Mouse (Mus musculus) T-helper 2 cell (primary cell): Measurements from ENCODE around the gene Arid3b.

Source experiments
- in situ Hi-C: fragments of 300-600 bp; cut with MboI, MseI; formaldehyde crosslinking; loops from one replicate; pipeline ENCODE4 v1.15.1; 2025; ENCODE audit warnings: high pct_unique_total_duplicates

The Arid3b gene

DNA sequence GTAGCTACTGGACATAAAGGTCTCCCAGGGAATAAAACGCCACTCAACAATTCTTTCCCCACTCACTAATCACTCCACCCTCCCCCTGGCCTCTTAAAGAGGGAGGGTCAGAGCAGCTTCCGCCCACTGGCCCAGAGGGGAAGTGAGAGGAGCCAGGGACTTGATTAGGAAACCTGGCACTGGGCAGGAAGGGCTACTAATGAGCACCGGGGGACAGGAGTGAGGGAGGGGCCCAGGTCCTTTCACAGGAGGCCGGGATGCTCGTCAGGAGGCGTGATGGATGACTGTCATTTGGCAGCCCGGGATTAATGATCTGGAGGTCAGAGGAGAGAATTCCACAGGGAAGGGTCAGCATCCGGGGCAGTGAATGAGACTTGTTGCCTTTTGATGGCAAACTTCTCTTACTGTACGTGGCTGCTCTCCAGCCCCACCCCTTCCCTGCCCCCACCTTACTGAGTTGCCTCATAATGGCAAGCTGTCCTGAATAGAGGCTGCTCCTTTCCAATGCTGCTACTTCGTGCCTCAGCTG, 37.8 kb downstream of the Arid3b start:
- in situ Hi-C loops, result no loop called here

DNA sequence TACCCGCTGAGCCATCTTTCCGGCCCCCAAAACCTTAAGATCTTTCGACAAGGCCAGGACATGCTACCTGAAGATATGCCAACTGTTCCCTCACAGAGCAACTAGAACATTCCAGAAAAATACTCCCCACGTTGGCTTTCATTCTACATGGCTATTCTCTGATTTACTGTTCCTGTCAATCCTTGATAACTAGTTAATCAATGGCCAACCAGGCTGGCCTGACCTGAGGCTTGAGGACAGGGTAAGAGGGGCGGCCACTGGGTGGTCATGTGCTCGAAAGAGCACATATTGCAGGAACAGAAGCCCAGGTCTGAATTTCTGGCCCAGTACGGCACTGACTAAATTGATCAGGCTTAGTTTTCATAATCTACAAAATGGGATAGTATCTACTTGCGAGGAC, 39.1 kb downstream of the Arid3b start:
- in situ Hi-C loops, result no loop called here

DNA sequence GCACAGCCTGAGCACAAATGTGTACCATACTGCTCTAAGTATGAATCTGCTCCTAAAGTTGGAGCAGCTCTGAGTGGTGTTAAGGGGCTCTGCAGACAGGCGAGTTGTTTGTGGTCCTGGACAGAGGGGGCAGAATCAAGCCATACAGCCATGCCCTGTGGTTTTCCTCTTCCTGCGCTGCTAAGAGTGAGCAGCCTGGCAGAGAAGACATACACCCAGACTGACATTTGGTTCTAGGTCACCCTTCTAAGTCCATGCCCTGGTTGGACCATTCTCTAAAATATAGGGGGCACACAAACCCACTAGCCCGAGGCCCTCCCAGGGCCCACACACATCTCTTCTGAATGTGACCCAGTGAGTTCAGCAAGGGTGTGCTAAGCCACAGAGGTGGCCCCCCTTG, 46.9 kb downstream of the Arid3b start:
- in situ Hi-C loops, result no loop called here

DNA sequence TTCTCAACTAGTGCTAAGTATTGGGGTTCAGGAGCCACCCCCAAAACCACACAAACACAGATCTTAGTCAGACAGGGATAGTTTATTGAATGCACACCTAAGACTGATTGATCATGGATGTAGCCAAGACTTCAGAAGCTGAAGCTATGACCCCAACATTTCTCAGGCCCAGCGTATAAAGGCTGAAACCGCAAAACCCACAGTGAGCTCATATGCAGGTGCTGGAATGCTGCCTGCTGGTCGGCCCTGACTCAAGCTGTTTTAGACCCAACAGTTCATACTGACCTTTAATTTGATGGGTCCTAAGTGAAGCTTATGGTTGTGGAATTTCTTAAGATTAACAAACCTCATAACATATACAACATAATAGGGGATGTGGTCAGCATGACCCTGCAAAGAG, 53.9 kb downstream of the Arid3b start:
- in situ Hi-C loops, result no loop called here

DNA sequence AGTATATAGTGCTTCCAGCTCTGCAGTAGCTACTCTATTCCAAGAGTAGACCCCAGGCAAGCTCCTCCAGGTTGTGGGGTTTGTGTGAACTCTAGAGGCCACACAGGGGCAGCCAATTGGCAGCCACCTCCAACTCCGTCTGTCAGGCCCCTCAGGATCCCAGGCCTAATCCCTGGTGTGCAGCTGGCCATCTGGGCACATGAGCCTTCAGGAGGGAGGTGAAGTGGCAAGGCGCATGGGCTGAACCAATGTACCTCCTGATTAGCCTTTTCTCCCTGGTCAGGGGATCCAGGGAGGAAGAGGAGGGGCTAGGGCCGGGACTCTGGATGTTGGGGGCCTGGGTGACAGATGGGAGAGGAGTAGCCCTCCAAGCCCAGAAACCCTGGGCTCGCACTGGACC, 60.9 kb downstream of the Arid3b start:
- in situ Hi-C loops, result no loop called here

DNA sequence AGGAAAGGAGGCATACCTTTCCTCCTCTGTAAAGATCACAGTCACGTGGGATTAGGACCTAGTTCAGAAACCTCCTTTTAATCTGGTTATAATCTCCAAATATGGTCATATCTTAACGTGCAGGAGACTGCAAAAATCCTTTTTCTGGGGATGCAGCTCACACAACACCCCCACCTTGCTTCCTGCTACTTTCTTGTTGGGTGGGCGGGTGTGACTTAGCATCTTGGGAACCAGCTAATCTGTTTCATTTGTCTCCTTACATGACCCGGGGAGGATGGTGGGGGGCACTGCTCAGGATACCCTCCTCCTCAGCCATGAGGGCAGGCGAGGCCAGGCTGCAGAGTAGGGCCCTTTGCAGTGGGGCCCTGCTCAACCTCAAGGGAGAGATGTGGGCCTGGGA, 61.6 kb downstream of the Arid3b start:
- in situ Hi-C loops, result no loop called here

DNA sequence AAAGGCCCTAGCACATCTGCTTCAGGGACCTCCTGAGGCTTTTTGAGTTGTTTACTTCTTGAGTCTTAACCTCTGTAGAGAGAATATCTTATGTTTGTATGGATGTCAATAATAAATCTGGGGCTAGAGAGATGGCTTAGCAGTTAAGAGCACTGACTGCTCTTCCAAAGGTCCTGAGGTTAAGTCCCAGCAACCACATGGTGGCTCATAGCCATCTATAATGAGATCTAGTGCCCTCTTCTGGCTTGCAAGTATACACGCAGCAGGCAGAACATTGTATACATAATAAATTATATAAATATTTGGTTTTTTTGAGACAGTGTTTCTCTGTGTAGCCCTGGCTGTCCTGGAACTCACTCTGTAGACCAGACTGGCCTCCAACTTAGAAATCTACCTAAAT, 62.4 kb downstream of the Arid3b start:
- in situ Hi-C loops, result no loop called here

DNA sequence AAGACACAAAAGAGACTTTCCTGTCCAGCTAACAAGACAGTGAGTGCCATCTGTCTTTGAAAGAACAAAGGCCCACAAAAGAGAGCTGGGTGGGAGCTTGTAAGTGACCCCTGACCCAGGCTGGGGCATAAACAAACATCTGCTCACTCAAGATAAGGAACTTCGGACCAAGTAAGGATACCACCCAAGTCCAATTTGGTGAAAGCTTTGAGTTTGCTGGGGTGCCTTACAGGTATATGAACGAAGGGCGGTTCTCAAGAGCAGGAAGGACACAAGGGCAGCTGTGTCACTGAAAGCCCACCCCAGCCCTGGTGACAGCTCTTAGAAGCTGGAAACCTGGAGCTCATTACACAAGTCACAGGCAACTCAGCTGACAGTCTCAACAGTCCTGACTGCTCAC, 62.8 kb downstream of the Arid3b start:
- in situ Hi-C loops, result no loop called here

DNA sequence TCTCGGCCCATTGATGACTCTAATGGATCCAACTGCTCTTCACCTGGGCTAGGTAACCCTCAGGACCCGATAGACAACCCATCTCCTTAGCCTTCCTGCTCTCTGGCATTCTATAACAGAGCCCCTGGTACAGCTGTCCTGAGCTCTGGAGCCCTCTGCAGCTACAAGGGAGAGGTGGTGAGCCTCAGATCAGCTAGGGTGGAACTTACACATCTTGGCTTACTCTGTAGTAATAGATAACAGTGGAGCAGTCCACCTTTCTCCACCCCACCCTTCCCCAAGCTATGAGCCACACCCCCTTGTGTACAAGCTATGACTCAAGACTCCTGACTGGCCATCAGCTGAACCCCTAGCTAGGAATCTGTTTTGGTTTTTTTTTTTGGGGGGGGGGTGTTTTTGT, 65.8 kb downstream of the Arid3b start:
- in situ Hi-C loops, result no loop called here

DNA sequence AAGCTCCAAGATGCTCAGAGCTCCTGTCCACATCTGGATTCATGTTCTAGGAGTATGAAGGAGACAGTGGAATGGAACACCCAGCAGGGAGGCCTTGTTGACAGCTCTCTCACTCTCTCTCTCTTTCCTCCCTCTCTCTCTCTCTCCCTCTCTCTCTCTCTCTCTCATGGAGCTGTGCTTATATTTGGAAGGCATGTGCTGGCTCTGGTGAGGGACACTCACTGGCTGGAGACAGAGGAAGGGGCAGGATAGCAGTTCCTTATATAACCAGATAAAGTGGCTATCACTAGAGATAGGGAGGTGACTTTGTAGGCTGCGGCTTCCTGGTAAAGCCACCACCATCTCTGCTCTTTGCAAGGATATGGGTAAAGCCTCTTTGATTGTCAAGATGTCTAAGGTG, 66.4 kb downstream of the Arid3b start:
- in situ Hi-C loops, result no loop called here

DNA sequence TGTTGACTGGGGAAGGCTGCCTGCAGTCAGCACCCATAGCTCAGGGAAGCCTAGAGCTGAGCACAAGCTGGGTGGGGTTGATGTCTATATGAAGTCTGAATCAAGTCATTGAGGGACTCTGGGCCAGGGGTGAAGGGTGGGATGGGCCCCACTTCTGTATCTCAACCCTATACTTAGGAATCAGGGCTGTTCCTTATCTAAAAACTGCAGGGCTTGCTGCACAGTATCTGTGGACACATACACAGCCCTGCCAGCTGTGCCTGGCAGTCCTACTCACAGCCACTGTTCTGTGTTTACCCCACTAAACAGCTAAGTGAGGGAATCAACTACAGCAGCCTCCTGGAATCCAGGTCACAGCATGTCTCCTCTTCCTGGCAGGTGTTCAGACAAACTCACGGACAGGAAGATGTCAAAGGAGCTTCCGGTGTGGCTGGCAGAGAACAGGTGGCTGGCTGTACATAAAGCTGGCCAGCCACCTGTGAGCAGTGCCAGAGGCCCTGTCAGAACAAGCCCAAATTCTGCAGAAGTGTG, 67.0 kb downstream of the Arid3b start:
- in situ Hi-C loops, result loop anchor here (10.0 kb wide), 1 partner anchor 835 kb away; the partner anchor contains the start of gene Imp3

DNA sequence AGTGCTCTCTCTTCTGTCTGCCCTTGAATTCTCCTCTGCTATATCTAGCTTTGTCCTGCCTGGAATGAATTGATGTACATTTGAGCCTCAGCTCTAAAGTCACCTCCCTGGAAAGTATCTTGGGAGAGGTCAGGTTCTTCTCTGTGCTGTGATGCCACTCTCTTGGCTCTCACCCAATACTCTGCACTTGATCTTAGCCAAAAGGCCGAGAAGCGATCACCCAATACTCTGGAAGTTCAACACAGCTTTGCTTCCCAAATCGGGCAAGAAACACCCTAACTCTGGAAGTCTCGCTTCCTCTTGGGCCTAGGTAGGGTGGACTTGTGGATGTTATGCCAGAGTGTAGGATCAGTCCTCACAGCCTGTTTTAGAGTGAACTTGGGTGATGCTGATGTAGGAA, 69.4 kb downstream of the Arid3b start:
- in situ Hi-C loops, result loop anchor here (10.0 kb wide), 1 partner anchor 832 kb away; the partner anchor contains the start of gene Imp3

DNA sequence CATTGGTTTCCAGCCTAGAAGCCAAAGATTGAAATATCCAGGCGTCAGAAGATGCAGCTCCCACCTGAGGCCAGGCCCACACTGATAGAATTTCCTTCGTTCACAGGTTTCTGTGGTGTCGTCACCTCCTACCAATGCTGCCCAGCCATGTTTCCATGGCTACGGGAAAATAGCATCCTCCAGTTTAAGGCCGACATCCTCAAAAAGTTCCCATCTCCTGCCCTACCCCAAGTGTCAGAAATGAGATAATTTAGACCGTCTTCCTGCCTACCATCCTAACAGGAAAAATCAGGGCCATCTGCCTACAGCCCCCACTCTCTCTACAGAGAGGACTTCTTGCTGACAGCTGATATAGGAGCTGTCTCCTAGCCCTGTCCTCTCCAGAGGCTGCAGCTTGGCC, 70.2 kb downstream of the Arid3b start:
- in situ Hi-C loops, result loop anchor here (10.0 kb wide), 1 partner anchor 832 kb away; the partner anchor contains the start of gene Imp3

DNA sequence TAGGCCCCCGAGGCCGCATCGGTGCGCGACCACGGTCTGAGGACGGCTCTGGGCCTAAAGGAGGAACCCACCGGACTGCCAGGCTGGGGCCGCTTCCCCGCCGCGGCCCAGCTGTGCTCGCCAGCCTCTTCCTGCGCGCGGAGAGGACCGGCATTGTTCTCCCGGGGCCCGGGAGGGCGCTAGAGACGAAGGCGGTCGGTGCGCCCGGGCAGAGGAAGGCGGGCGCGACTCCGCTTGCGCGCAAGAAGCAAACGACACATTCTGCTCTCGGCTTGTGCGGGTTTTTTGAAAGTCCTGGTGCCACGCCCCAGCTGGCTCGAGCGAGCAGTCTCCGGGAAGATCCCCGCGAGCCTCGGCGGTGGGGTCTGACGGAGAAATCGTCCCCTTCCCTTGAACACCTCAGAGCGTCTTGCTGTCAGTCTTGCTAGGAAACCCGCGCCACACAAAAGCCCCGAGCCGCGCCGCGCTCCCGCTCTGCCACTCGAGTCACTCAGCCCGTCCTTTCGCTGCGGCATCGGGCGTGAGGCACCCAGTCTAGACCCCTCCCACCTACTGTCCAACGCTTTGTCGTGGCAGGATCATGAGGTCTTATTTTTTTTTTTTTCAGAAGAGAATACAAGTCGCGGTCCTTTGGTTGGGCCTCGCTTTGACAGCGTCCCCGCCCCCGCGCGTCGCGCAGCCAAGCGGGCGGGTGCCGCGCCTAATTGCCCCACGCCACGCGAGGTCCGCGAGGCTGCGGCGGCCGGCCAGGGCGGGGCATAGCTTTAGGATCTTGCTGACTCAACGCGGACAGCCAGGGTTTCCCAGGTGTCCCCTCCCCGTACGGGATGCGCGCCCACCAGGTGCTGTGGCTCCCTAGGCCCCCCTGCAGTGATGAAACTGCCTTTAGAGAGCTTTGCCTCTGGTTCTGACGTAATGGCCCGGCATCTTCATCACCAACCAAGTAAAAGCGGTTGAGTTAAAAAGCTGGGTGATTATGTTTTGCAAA, 70.9 kb downstream of the Arid3b start, which contains the start of gene Clk3:
TSS of gene Clk3 (minus strand) at position 497 of the 988 bp plus-strand sequence.
- in situ Hi-C loops, result loop anchor here (10.0 kb wide), 1 partner anchor 831 kb away; the partner anchor contains the start of gene Imp3

DNA sequence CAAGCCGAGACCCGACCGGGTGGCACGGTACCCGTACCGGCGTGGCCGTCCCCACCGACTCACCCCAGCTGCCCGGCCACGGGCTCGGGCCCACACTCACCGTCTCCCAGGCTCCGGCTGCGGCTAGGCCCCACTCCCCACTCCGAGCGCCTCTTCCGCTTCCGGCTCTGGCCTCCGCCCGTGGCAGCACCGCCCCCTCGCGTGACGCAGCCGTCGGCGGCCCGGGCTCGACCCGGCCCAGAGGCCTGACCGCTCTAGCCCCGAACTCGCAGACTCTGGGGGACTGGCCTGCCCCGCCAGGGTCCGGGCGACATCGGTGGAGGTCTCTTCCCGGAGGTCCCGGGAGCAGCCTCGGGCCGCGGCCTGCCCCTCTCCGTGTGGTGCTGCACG, 71.6 kb downstream of the Arid3b start:
- in situ Hi-C loops, result loop anchor here (10.0 kb wide), 1 partner anchor 830 kb away; the partner anchor contains the start of gene Imp3

DNA sequence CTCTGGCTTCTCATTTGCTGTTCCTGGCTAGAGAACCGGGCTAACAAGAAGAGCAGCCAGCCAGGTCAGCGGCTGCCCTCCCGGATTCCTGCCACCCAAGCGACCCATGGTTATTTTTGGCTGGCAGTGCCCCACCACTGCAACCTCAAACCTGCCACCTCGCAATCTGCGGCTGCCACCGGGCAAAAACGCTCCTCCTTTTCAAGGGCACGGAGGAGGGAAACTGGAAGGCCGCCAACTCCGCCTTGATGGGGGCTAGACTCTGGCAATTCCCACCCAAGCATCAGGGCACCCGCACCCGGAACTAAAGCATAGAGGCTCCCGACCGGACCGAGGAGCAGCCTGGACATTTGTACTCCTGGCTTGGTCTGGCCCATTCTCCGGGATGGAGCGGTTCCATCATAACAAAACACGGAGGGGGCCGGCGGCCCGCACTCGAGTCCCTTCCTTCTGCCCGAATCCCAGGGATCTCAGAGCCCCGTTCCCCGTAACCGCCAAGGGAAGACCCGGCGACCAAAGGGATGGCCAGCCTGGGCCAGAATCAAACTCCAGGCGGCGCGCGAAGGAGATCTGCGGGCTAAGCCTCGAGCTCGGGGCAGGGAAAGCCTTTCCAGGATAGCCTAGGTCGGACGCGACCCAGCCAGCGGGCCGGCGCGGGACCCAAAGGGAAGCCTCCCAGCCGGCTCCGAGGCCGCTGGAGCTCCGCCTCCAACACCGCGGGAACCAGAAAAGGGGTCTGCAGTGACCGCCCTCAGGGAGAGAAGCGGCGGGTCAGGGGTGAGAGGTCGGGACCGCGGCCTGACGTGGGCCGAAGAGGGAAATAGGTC, 72.2 kb downstream of the Arid3b start:
- in situ Hi-C loops, result loop anchor here (10.0 kb wide), 1 partner anchor 830 kb away; the partner anchor contains the start of gene Imp3

DNA sequence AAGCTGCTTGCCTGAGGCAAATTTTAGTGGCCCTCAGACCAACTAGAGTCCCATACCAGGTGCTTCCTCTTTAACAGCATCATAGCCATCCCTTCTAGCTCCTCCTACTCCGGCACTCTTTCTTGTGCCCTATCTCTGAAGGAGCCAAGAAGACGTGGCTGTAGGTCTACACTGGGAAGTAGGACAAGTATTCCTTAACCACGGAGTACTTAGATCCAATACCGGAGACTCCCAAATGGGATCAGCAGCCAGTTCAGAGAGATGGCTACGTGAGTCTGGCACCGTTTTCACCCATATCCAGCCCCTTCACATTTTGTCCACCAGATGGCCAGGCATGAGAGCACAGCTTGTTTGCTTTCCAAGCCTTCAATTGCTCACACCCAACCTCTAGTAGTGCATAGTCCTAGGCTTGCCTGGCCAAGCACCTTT, 74.0 kb downstream of the Arid3b start:
- in situ Hi-C loops, result loop anchor here (10.0 kb wide), 1 partner anchor 828 kb away; the partner anchor contains the start of gene Imp3

DNA sequence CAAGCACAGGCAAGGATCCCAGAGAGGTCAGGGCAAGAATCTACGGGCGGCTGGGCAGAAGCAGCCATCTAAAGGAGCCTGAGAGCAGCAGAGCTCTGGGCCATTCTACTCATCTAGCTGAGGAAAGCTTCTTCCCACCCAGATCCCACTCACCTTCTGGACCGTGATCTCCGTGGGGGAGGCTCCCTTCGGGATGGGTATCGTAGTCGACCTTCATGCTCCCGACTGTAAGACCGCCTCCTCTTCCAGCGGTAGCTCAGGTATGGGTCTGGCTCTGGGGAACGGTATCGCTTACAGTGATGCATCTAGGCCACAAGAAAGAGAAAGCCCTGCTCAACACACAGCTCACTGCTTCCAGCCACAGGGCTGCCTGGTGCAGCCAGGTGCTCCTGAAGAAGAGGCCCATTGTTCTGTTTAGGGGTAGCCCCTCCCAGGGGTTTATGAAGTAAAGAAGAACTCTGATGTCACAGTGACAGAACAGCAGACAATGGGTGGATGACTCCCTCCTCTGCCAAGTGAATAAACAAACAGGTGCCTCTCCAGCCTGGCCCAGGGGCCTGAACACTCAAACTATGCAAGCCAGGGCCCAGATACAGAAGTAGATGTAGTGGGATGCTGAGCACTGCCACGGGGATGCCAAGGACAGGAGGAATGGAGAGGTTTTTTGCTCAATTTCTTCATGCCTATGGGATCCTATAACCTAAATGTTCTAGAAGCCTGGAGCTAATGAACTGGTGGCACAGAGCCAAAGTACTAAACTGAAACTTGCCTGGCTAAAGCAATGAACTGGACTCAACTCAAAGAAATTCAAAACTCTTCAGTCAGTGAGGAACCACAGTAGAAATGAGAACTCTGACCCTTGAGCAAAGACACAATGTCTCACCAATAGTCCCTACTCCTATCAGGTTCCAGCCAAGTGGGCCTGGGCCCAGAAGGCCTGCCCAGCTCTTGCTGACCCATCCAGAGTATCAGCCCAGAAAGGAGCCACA, 74.7 kb downstream of the Arid3b start:
- in situ Hi-C loops, result loop anchor here (10.0 kb wide), 1 partner anchor 827 kb away; the partner anchor contains the start of gene Imp3

DNA sequence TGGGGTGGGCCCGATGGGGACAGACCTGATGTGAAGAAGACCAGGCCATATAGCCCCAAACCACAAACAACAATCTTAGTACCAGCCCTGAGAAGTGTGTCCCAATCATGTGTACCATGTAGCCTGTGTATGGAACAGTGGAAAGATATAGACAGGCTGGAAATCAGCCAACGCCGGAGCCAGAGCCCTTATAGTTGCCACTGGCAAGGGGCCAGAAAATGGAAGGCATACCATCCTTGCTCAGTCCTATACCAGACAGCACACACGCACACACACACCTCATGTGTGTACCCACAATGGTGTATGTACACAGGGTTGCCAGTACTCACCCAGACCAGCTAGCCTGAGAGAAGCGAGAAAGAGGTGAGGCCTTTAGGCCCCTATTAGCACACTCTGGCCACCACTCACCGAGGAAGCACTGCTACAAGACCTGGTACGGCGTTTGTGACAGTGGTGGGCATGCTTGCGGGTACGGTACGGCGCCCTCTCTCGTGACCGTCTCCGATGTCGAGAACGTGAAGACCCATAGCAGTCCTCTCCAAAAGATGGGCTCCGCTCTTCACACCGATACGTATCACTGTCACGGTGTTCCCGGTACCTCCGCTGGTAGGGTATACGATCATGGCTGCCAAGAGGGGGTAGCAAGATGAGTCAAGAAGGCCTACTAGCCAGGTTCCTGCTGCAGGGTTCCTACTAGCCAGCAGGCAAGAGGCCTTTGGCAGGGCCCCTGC, 76.0 kb downstream of the Arid3b start:
- in situ Hi-C loops, result loop anchor here (10.0 kb wide), 1 partner anchor 826 kb away; the partner anchor contains the start of gene Imp3
